Mouse (Mus musculus): ENCODE measurements around the gene Gltpd2.
"Not testable (repeated sequence)": the region's sequence is repeated elsewhere in the genome, so short reads cannot be mapped to it uniquely, and the experiment has no call there.

Gltpd2 gene

GRCm38 (mm10) chr11:70514288-70514687, 4.7 kb upstream of the Gltpd2 start, which contains the start of gene Vmo1:
Gene Vmo1, minus strand, starts transcription at chr11:70514616.
- CTCF ChIA-PET: no interaction called here

DNA sequence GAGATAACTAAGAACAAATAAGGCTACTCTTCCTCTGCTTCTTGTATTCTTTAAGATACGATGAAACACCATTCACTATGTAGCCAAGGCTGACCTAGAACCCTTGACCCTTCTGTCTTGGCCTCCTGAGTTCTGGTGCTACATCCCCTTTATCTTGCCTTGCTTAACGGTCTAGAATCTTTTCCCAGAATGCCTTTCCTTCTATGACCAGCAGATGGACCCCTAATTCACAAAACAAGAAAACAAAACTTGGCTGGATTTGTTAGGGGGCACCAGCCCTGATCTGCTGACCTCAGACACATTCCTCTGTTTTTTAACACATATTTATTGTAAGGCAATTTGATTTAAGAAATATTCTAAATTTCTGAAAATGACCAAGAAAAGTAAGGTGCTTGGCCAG, 2.6 kb upstream of the Gltpd2 start:
- CTCF ChIA-PET: no interaction called here

- CTCF ChIA-PET: no interaction called here
Measured at GRCm38 (mm10) chr11:70518436-70518835, 560 bp upstream of the Gltpd2 start.

GRCm38 (mm10) chr11:70520178-70520769, 1.3 kb downstream of the Gltpd2 start:
- CTCF ChIA-PET: interaction anchor here (1.3 kb wide), 1 partner anchor 108 kb away, joined by 4 read pairs; no protein-coding TSS in a partner anchor

DNA sequence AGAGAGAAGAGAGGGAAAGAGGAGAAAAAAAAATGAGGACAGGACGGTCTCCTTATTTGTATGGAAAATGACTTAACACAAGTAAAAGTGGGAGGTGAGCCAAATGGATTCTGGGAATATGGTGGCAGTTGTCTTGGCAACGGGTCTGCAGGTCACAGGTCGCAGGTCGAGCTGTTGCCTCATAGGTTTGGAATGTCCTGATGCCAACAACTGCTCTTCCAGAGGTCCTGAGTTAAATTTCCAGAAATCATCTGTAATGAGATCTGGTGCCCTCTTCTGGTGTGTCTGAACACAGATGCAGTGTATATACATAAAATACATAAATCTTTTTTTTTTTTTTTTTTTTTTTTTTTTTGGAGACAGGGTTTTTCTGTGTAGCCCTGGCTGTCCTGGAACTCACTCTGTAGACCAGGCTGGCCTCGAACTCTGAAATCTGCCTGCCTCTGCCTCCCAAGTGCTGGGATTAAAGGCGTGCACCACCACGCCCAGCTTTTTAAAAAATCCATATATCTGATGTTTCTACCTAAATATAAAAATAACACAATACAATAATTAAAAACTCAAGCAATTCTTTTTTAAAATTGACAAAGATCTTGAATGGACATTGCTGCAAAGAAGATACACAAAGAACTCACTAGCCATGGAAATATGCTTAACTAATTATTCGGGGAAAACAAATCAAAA, 4.5 kb downstream of the Gltpd2 start:
- CTCF ChIA-PET: not testable (repeated sequence)

DNA sequence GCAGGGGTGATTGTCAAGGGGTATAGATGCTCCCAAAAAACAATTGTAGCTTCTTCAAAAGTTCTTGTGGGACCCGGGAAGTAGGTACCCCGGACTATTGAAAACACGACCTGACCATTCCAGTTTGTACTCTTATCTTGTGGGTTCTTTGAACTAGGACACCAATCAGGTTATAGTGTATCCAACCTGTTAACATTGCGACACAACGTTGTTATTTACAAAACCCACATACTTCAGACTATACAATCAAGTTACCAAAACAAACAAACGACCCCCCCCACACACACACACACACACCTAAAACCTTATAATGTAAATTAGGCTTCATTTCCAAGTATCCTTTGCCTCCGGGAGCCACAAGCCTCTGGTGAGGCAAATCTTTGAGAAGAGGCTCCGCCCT, 5.8 kb downstream of the Gltpd2 start:
- CTCF ChIA-PET: interaction anchor here (0.6 kb wide), 1 partner anchor 175 kb away, joined by 3 read pairs; the partner anchor contains the start of gene Inca1

DNA sequence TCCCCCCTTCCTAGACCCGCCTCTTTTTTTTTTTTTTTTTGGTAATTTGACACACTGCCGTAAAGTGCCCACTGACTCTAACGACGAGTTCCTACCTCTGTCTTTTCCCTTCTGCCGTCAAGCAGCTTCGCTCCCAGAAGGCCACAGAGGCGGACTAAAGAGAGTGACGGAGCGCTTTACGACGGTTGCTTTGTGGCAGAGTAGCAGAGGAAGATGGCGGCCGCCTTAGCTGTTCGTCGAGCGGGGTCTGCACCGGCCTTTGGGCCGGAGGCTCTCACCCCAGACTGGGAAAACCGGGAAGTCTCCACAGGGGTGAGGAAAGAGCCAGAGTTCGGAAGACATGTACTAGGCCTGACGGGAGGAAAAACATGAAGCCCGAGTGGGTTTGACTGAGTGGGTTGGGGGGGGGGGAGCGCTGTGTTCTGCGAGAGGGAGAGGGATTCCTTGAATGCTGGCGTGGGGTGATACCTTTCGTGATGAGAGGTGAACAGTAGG, 6.2 kb downstream of the Gltpd2 start, which contains the start of gene Psmb6:
Psmb6 (plus strand) TSS at position 184 of the 495 bp plus-strand sequence.
- CTCF ChIA-PET: interaction anchor here (0.6 kb wide), 1 partner anchor 175 kb away, joined by 3 read pairs; the partner anchor contains the start of gene Inca1

GRCm38 (mm10) chr11:70525726-70526125, 6.7 kb downstream of the Gltpd2 start:
- CTCF ChIA-PET: no interaction called here

- CTCF ChIA-PET: no interaction called here
Measured at GRCm38 (mm10) chr11:70526211-70526610, 7.2 kb downstream of the Gltpd2 start.

DNA sequence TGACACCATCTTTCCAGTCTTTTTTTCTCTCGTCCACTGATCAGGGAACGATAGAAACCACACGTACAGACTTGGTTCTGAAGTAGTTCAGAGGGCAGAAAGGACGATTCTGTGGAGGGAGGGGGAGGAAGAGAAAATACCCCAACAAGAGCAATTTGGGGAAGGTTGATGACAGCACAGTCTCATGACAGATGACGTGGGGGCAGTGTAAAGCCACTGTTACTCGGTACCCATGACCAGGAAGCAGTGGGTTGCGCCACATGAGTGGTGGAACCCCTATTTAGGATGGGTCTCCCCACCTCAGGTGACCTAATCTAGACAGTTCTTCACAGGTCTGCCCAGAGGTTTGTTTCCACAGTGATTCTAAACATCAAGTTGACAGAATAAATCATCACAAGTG, 9.6 kb downstream of the Gltpd2 start:
- CTCF ChIA-PET: interaction anchor here (0.5 kb wide), 1 partner anchor 95 kb away, joined by 3 read pairs; no protein-coding TSS in a partner anchor

- CTCF ChIA-PET: interaction anchor here (0.7 kb wide), 1 partner anchor 235 kb away, joined by 3 read pairs; no protein-coding TSS in a partner anchor
Measured at GRCm38 (mm10) chr11:70531065-70531464, 12.1 kb downstream of the Gltpd2 start.

DNA sequence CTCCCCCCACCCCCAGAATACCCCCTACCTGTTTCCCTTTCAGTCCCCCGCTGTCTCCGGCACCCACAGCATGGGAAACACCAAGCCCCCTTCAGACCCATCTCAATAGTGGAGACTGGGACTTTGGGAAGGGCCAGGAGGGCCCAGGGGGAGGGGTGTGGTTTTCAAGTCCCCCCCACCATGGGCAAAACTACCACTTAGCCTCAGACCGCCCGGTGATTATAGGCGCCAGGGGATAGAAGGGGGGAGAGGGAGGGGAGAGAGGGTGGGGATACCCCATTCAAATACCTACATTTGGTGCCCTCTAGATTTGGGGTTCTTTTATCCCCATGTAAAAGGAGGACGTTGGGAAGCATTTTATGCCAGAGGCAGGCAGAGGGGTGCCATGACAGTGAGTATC, 13.8 kb downstream of the Gltpd2 start, which contains the start of gene Gm40193:
Gm40193 (minus strand) TSS at position 101 of the 400 bp plus-strand sequence.
- CTCF ChIA-PET: no interaction called here

GRCm38 (mm10) chr11:70539423-70539822, 20.4 kb downstream of the Gltpd2 start:
- CTCF ChIA-PET: interaction anchor here (0.7 kb wide), 1 partner anchor 20 kb away, joined by 3 read pairs; the partner anchor contains the start of gene Gltpd2

GRCm38 (mm10) chr11:70539877-70540587, 21.0 kb downstream of the Gltpd2 start, which contains the start of gene Pld2:
Gene Pld2, plus strand, starts transcription at chr11:70540064.
- CTCF ChIA-PET: no interaction called here

GRCm38 (mm10) chr11:70540928-70541327, 21.9 kb downstream of the Gltpd2 start:
- CTCF ChIA-PET: interaction anchor here (0.6 kb wide), 1 partner anchor 306 kb away, joined by 4 read pairs; no protein-coding TSS in a partner anchor

DNA sequence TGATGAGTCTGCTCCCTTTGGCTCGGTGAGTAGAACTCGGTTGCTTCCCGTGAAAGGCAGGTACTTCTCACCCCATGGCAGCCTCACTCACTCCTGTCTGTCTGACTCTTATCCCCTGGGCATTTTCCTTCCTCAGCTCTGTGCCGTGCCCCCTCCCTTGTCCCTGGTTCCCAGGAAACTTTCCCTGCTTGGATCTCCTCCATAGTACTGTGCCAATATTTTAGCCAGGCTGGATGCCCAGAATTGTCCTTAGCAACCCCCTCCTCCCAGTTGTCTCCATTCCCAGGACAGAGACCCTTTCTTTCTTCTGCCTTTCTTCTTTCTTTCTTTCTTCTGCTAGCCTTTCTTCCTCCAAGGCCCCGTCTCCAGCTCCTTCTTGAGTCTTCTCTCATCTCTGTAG, 22.4 kb downstream of the Gltpd2 start:
- CTCF ChIA-PET: interaction anchor here (0.6 kb wide), 1 partner anchor 306 kb away, joined by 4 read pairs; no protein-coding TSS in a partner anchor

DNA sequence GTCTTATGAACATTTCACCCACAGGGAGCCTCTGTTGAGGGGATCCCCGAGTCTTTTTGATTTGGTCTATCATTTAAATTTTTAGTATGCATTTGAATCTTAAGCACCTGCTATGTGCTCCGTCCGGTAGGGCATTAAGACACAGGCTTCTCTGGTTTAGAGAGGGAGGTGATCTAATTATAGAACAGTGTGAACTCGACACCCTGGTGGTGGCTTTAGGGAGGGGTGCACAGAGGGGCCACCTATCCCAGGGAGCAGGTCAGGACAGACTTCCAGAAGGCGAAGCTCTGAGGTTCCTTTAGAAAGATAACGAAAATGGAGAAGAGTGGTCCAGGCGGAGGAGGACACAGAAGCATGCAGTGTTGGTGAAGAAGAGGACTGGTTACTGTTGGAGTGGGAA, 25.5 kb downstream of the Gltpd2 start:
- CTCF ChIA-PET: no interaction called here

DNA sequence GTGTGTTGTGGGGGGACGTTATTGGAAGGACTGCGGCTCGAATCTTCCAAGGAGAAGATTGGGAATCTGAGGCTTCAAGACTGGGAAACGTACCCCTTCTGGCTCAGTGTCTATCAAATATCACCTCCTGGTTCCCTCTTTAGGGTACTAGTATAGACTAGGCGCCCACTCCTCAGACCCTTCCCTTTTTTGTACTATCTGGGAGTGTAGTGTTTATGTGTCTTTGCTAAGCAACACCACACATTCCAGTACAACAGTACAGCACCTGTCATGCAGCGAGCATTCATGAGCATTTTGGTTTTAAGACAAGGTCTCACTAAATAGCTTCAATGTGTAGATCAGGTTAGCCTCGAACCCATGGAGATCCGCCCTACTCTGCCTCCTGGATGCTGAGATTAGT, 32.5 kb downstream of the Gltpd2 start:
- CTCF ChIA-PET: no interaction called here

- CTCF ChIA-PET: no interaction called here
Measured at GRCm38 (mm10) chr11:70553940-70554339, 34.9 kb downstream of the Gltpd2 start.

GRCm38 (mm10) chr11:70557545-70557944, 38.5 kb downstream of the Gltpd2 start:
- CTCF ChIA-PET: no interaction called here

DNA sequence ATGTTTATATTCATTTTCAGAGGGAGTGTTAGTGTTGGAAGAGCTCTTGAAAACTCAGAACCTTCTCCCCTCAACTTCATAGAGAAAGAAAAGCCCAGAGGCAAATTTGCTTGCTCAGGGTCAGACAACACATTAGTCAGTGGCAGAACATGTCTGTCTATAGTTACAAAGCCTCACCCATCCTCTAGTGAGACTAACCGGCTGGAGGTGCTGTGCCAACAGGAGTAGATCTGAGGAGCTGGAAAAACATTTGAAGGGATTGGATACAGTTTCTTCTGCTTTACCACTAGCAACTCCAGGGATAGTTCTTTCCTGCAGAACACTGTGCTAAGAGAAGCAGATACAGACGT, 42.9 kb downstream of the Gltpd2 start:
- CTCF ChIA-PET: no interaction called here

Measured in spleen, embryonic (tissue).